Mouse (Mus musculus): ENCODE measurements around the gene Slc8a3.

Gene Slc8a3

DNA sequence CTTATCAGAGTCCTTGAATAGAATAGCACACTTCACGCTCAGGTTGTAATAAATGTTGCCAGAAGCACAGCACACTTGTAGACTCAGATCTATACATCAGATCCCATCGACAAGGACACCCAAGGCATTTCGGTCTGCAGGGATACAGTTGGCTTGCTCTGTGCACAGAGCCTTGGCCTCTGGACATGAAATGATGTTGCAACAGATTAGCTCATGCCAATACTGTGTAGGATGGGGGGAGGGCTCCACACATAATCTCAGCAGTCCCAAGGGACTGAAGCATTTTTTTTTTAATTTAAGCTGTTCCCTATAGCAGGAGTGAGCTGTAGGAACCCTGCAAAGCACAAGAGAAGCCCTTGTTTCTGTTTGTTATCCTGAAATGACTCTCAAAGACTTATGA is 74.8 kb downstream of the Slc8a3 start:
- Histone ChIP-seq H3K27me3 (ENCODE audit: insufficient read depth, low read length) (no peaks in the 10 kb centered on the region), H3K4me1 (replicated peaks; ENCODE audit: low read depth, low read length) (no peaks in the 10 kb centered on the region), H3K4me3 (replicated peaks; ENCODE audit: low read length) (no peak overlapping the region), H3K36me3 (ENCODE audit: insufficient read depth, low read length) (no peaks in the 10 kb centered on the region), H3K9me3 (ENCODE audit: low read length) (no peaks in the 10 kb centered on the region)
- no peak for TF ChIP-seq NANOG (IDR thresholded peaks at IDR 0.05; ENCODE audit: borderline replicate concordance, low read length)
- no peak for TF ChIP-seq POU5F1 (IDR thresholded peaks at IDR 0.05; ENCODE audit: borderline replicate concordance, low read length)
- no peak for TF ChIP-seq CTCF (conservative IDR thresholded peaks at IDR 0.05; ENCODE audit: low read length)

DNA sequence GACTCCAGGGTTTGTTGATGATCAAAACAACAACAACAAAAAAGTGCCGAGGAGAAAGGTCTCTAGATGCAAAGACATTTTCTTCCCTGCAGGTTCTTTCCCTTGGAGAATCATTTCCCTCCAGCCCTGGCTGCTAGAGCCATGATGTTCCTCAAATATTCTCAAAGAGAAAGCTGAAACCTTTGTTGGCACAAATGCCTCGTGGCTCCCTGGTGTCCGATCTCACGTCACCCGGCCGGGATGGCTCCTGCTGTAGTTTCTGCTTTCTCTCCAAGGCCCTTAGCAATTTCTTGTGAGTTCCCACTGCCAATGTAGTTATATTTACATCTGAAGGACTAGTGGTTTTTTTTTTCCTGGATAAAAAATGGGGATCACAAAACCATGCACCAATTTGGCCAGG is 87.6 kb downstream of the Slc8a3 start:
- no peaks in the 10 kb centered on the region for H3K27me3 ChIP-seq (ENCODE audit: insufficient read depth, low read length)
- TF ChIP-seq POU5F1 (IDR thresholded peaks at IDR 0.05; ENCODE audit: borderline replicate concordance, low read length) (no peak), NANOG (IDR thresholded peaks at IDR 0.05; ENCODE audit: borderline replicate concordance, low read length) (no peak), CTCF (conservative IDR thresholded peaks at IDR 0.05; ENCODE audit: low read length) (no peak)
- H3K9me3 ChIP-seq (ENCODE audit: low read length): no peaks in the 10 kb centered on the region
- no peaks in the 10 kb centered on the region for H3K36me3 ChIP-seq (ENCODE audit: insufficient read depth, low read length)
- H3K4me3 ChIP-seq (replicated peaks; ENCODE audit: low read length): no peak overlapping the region
- H3K4me1 ChIP-seq (replicated peaks; ENCODE audit: low read depth, low read length): no peaks in the 10 kb centered on the region

DNA sequence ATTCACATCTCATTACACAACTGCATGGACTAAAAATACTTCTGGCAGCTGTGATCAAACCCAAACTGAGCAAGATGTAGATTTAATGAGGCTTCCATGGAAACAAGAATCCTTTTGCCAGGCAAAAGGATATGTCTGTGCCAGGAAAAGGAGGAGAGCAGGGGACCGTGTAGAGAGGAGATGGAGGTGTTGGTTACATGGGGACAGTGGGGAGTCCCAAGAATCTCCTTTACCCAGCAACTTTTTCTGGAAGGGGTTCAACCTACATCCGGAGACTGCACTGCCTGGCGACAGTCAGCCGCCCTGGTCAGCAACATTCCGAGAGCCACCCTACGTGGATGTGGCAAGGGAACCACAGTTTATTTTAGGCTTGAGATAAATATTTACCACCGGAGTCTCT is 88.0 kb downstream of the Slc8a3 start:
- TF ChIP-seq POU5F1 (IDR thresholded peaks at IDR 0.05; ENCODE audit: borderline replicate concordance, low read length): no peak
- Histone ChIP-seq H3K27me3 (ENCODE audit: insufficient read depth, low read length) (no peaks in the 10 kb centered on the region), H3K4me1 (replicated peaks; ENCODE audit: low read depth, low read length) (no peaks in the 10 kb centered on the region), H3K4me3 (replicated peaks; ENCODE audit: low read length) (no peak overlapping the region), H3K36me3 (ENCODE audit: insufficient read depth, low read length) (no peaks in the 10 kb centered on the region), H3K9me3 (ENCODE audit: low read length) (no peaks in the 10 kb centered on the region)

DNA sequence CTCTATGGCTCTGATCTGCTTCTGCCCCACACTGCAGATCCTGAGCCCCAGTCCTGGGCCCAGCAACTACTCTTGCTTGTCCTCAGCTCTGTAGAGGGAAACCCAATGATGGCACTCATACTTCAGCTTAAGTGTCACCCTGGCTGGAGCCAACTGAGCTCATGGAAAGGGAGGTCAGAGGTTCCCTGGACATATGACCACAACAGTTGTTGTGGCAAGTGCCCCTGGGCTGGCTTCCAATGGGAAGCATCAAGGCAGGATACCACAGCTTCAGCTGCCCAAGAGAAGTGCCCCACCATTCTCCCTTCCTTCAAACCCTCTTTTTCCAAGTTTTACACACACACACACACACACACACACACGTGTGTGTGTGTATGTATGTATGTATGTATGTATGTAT is 88.5 kb downstream of the Slc8a3 start:
- no peak overlapping the region for H3K4me3 ChIP-seq (replicated peaks; ENCODE audit: low read length)
- H3K9me3 ChIP-seq (ENCODE audit: low read length): no peaks in the 10 kb centered on the region
- no peak for TF ChIP-seq NANOG (IDR thresholded peaks at IDR 0.05; ENCODE audit: borderline replicate concordance, low read length)
- no peak for TF ChIP-seq POU5F1 (IDR thresholded peaks at IDR 0.05; ENCODE audit: borderline replicate concordance, low read length)
- no peak for TF ChIP-seq CTCF (conservative IDR thresholded peaks at IDR 0.05; ENCODE audit: low read length)
- H3K27me3 ChIP-seq (ENCODE audit: insufficient read depth, low read length): no peaks in the 10 kb centered on the region
- no peaks in the 10 kb centered on the region for H3K36me3 ChIP-seq (ENCODE audit: insufficient read depth, low read length)
- H3K4me1 ChIP-seq (replicated peaks; ENCODE audit: low read depth, low read length): no peaks in the 10 kb centered on the region

DNA sequence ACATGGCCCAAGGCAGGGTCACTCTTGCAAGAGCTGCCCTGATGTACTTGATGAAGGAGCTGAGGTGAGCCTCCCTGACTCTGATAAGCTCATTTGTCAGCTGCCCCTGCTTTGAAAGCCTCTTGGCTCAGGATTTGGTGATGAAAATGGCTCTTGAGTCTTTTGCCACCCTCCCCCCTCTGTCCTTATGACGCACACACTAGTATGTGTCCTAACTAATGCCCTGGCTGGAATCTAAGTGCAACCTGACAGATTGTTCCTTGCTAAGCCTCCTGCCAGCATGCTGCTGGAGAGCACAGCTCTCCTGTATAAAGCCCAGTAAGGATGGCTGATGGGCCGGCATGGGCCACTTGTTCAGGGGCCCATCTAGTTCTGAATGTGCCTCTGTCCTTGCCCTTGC is 91.3 kb downstream of the Slc8a3 start:
- TF ChIP-seq POU5F1 (IDR thresholded peaks at IDR 0.05; ENCODE audit: borderline replicate concordance, low read length) (no peak), NANOG (IDR thresholded peaks at IDR 0.05; ENCODE audit: borderline replicate concordance, low read length) (no peak), CTCF (conservative IDR thresholded peaks at IDR 0.05; ENCODE audit: low read length) (no peak)
- no peaks in the 10 kb centered on the region for H3K4me1 ChIP-seq (replicated peaks; ENCODE audit: low read depth, low read length)
- no peaks in the 10 kb centered on the region for H3K9me3 ChIP-seq (ENCODE audit: low read length)
- no peaks in the 10 kb centered on the region for H3K27me3 ChIP-seq (ENCODE audit: insufficient read depth, low read length)
- no peaks in the 10 kb centered on the region for H3K36me3 ChIP-seq (ENCODE audit: insufficient read depth, low read length)
- H3K4me3 ChIP-seq (replicated peaks; ENCODE audit: low read length): no peak overlapping the region

DNA sequence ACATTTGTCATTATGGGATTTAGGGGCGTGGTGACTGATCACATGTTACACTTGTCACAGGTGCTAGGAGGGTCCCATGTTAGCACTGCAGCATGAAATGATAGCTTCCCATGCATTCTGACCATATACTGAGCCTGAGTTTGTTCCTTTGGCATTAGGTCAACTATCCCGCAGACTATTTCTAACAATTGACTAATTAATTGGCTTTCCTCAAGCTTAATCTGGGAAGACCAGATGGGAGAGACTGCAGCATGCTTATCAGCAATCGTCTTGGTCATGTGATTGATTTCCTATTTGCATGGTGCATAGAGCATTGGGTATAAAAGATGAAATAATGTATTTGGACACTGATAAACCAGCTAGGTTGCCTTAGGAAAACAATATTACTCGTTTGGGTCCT is 91.9 kb downstream of the Slc8a3 start:
- TF ChIP-seq POU5F1 (IDR thresholded peaks at IDR 0.05; ENCODE audit: borderline replicate concordance, low read length) (no peak), CTCF (conservative IDR thresholded peaks at IDR 0.05; ENCODE audit: low read length) (no peak), NANOG (IDR thresholded peaks at IDR 0.05; ENCODE audit: borderline replicate concordance, low read length) (no peak)
- Histone ChIP-seq H3K27me3 (ENCODE audit: insufficient read depth, low read length) (no peaks in the 10 kb centered on the region), H3K4me3 (replicated peaks; ENCODE audit: low read length) (no peak overlapping the region), H3K4me1 (replicated peaks; ENCODE audit: low read depth, low read length) (no peaks in the 10 kb centered on the region), H3K36me3 (ENCODE audit: insufficient read depth, low read length) (no peaks in the 10 kb centered on the region), H3K9me3 (ENCODE audit: low read length) (no peaks in the 10 kb centered on the region)

DNA sequence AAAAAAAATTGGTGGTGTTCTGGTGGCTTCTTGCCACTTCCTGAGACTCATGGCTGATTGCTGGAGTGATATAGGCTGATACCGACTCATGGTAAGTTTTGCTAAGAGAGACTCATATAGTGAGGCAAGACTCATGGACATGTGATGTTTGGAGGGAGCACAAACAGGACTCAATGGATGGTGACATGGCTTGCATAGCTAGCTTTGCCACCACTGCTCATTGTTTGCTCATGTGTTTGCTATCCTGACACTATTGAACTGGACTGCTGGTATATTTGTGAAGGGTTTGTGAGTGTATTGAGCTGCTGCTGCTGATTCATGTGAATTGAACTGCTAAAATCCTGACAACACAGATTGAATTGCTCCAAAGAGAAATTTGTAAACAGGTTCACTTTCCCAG is 95.8 kb downstream of the Slc8a3 start:
- Histone ChIP-seq H3K4me3 (replicated peaks; ENCODE audit: low read length) (no peak overlapping the region), H3K27me3 (ENCODE audit: insufficient read depth, low read length) (no peaks in the 10 kb centered on the region), H3K4me1 (replicated peaks; ENCODE audit: low read depth, low read length) (no peaks in the 10 kb centered on the region), H3K36me3 (ENCODE audit: insufficient read depth, low read length) (no peaks in the 10 kb centered on the region), H3K9me3 (ENCODE audit: low read length) (no peaks in the 10 kb centered on the region)
- TF ChIP-seq NANOG (IDR thresholded peaks at IDR 0.05; ENCODE audit: borderline replicate concordance, low read length): no peak
- TF ChIP-seq POU5F1 (IDR thresholded peaks at IDR 0.05; ENCODE audit: borderline replicate concordance, low read length): no peak
- TF ChIP-seq CTCF (conservative IDR thresholded peaks at IDR 0.05; ENCODE audit: low read length): no peak

DNA sequence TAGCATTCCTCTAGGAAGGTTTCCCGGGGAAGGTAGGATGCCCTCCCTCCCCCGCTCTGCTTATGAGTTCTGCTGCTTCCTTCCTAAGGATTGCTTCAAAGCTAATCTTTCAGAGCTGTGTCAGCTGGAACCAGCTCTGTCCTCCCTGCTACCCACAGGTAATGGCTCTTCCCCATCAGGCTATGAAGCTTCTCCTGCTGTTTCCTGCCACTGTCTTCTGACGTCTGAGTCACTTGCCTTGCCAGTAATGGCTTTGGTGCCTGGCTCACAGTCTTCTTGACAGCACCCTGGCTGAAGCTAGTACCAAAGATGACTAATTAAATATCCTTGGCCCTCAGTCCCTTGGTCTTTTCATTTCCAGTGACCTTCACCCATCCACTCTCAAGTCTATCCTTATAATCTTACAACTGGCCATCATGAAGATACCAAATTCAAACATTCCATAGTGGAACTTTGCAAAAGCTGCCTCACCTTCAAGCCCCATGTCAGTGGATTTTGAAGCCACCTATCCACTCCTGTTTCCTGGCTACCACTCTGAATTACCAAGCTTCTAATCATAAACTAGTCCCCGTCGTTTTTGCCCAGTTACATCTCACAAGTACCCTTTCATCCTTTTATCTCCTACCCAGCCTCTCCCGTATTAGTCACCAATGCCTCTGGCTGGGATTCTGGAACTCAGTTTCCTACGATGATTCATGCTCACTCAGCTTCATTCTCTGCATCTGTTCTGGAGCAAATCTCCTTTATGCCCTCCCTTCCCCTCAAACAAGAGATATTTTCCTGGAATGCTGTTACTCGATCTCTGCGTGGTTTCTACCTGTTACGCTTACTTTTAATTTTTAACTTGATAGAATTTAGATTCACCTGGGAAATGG is 97.3 kb downstream of the Slc8a3 start:
- no peaks in the 10 kb centered on the region for H3K4me1 ChIP-seq (replicated peaks; ENCODE audit: low read depth, low read length)
- H3K9me3 ChIP-seq (ENCODE audit: low read length): no peaks in the 10 kb centered on the region
- no peak overlapping the region for H3K4me3 ChIP-seq (replicated peaks; ENCODE audit: low read length)
- TF ChIP-seq NANOG (IDR thresholded peaks at IDR 0.05; ENCODE audit: borderline replicate concordance, low read length) (no peak), POU5F1 (IDR thresholded peaks at IDR 0.05; ENCODE audit: borderline replicate concordance, low read length) (no peak), CTCF (conservative IDR thresholded peaks at IDR 0.05; ENCODE audit: low read length) (no peak)
- no peaks in the 10 kb centered on the region for H3K27me3 ChIP-seq (ENCODE audit: insufficient read depth, low read length)
- H3K36me3 ChIP-seq (ENCODE audit: insufficient read depth, low read length): no peaks in the 10 kb centered on the region

All from E14TG2a.4 (cell line).